Mouse (Mus musculus) cerebellum, adult 2 months (tissue): ENCODE results near the gene Abtb1. TPM values are rescaled to one million over a fixed set of nuclear protein-coding genes. Genes with fewer than 3 reads are reported as not detected.

Source experiments
- DNase-seq, 2 experiments: peaks; one replicate each; pipeline ENCODE4 v3.0.0; 2021
- H3K27ac ChIP-seq: fragments of 200-500 bp; 2 replicates; pipeline ENCODE4 v1.5.1; 2012; ENCODE audit warnings: low read length, control low read depth, inconsistent platforms; ENCODE audit not compliant: insufficient read depth
- H3K27me3 ChIP-seq: fragments of 200-500 bp; 2 replicates; pipeline ENCODE4 v1.6.1; 2012; ENCODE audit warnings: inconsistent platforms, mild to moderate bottlenecking, low read length, moderate library complexity; ENCODE audit not compliant: control insufficient read depth, insufficient read depth
- H3K4me1 ChIP-seq: fragments of 200-500 bp; 2 replicates; pipeline ENCODE4 v1.6.1; 2011; ENCODE audit warnings: low read length; ENCODE audit not compliant: control insufficient read depth, insufficient read depth
- H3K4me3 ChIP-seq: fragments of 200-500 bp; replicated peaks from 2 replicates; pipeline ENCODE3; 2011; ENCODE audit warnings: mild to moderate bottlenecking, low read depth, low read length, control low read depth; ENCODE audit not compliant: insufficient read depth
- CTCF ChIP-seq: fragments of 200-500 bp; IDR thresholded peaks from 2 replicates; pipeline ENCODE4 v1.5.1; 2011; ENCODE audit warnings: low read depth, mild to moderate bottlenecking, control low read depth, low read length, moderate library complexity, borderline replicate concordance; ENCODE audit not compliant: insufficient read depth
- POLR2A ChIP-seq: fragments of 200-500 bp; IDR thresholded peaks from 2 replicates; pipeline ENCODE4 v1.6.1; 2011; ENCODE audit warnings: low read length, control low read depth, borderline replicate concordance; ENCODE audit not compliant: insufficient read depth
- whole genome bisulfite sequencing: fragments of 180-500 bp; shearing (Covaris S2); methylation state at CpG from one replicate; pipeline ENCODE4 v1.1.7; 2018; 5-methylcytosine and 5-hydroxymethylcytosine counted together
- polyA plus RNA-seq: library from polyadenylated mRNA; depleted of rRNA; stranded (reverse); fragments of >200 nt; gene quantifications from 2 replicates; pipeline ENCODE4 v1.2.3, GENCODE M21; 2012

The Abtb1 gene
- polyA plus RNA-seq, 1 experiment = 116 TPM

GRCm38 (mm10) chr6:88803957-88804695, 37.7 kb downstream of the Abtb1 start:
- no peak for TF ChIP-seq POLR2A
- TF ChIP-seq CTCF = peak; percentile 18; the same call in 1 of the 2 replicates
- Histone ChIP-seq H3K27me3 (no peaks in the 10 kb centered on the region), H3K27ac (no peak overlapping the region), H3K4me3 (no peak overlapping the region), H3K4me1 (peaks cover 49% of the 10 kb centered on the region)
- 52% methylated on average over 4 of the region's 4 CpGs for WGBS
- DNase-seq = no peak

- H3K4me3 ChIP-seq = no peak overlapping the region
- peaks cover 48% of the 10 kb centered on the region for H3K4me1 ChIP-seq
- no peak for TF ChIP-seq POLR2A
- no peak for TF ChIP-seq CTCF
- WGBS = 78% methylated on average over 7 of the region's 7 CpGs
- H3K27ac ChIP-seq = no peak overlapping the region
- H3K27me3 ChIP-seq = no peaks in the 10 kb centered on the region
- DNase-seq = no peak
These were observed 38.7 kb downstream of the Abtb1 start for GRCm38 (mm10) chr6:88803051-88803450.

GRCm38 (mm10) chr6:88800735-88801134, 41.0 kb downstream of the Abtb1 start:
- WGBS = 9% methylated on average over 3 of the region's 3 CpGs
- Histone ChIP-seq H3K4me1 (peaks cover 47% of the 10 kb centered on the region), H3K27ac (peak overlapping the region; percentile 54), H3K27me3 (no peaks in the 10 kb centered on the region), H3K4me3 (no peak overlapping the region)
- DNase-seq = peak; percentile 90 to 96
- TF ChIP-seq POLR2A (no peak), CTCF (no peak)

GRCm38 (mm10) chr6:88800191-88800590, 41.6 kb downstream of the Abtb1 start:
- DNase-seq = no peak
- Histone ChIP-seq H3K27me3 (no peaks in the 10 kb centered on the region), H3K4me3 (no peak overlapping the region), H3K27ac (peak overlapping the region; percentile 54), H3K4me1 (peaks cover 47% of the 10 kb centered on the region)
- 39% methylated on average over 7 of the region's 7 CpGs for WGBS
- TF ChIP-seq CTCF (no peak), POLR2A (no peak)

- H3K4me1 ChIP-seq = peaks cover 48% of the 10 kb centered on the region
- H3K27me3 ChIP-seq = no peaks in the 10 kb centered on the region
- 6% methylated on average over 14 of the region's 14 CpGs for WGBS
- peak overlapping the region; percentile 4 for H3K27ac ChIP-seq
- no peak overlapping the region for H3K4me3 ChIP-seq
- no peak for TF ChIP-seq POLR2A
- no peak for TF ChIP-seq CTCF
- peak; percentile 62 to 70 for DNase-seq
These were observed 47.2 kb downstream of the Abtb1 start for GRCm38 (mm10) chr6:88794561-88794971.

- H3K27me3 ChIP-seq = no peaks in the 10 kb centered on the region
- no peak for TF ChIP-seq POLR2A
- TF ChIP-seq CTCF = no peak
- DNase-seq = no peak
- no peak overlapping the region for H3K4me3 ChIP-seq
- peak overlapping the region; percentile 72 for H3K27ac ChIP-seq
- H3K4me1 ChIP-seq = peaks cover 49% of the 10 kb centered on the region
- 63% methylated on average over 13 of the region's 13 CpGs for WGBS
These were observed 47.9 kb downstream of the Abtb1 start for GRCm38 (mm10) chr6:88793872-88794271.

GRCm38 (mm10) chr6:88793243-88793642, 48.5 kb downstream of the Abtb1 start:
- no peak overlapping the region for H3K27ac ChIP-seq
- WGBS = 26% methylated on average over 2 of the region's 2 CpGs

GRCm38 (mm10) chr6:88792147-88792691, 49.6 kb downstream of the Abtb1 start:
- Histone ChIP-seq H3K4me3 (no peak overlapping the region), H3K27me3 (no peaks in the 10 kb centered on the region), H3K27ac (no peak overlapping the region), H3K4me1 (peaks cover 59% of the 10 kb centered on the region)
- DNase-seq = peak in 1 of 2 experiments; percentile 60
- TF ChIP-seq POLR2A (no peak), CTCF (no peak)
- 42% methylated on average over 7 of the region's 7 CpGs for WGBS

More at GRCm38 (mm10) chr6:88793243-88793642, 48.5 kb downstream of the Abtb1 start:
- TF ChIP-seq POLR2A = no peak
- no peak for TF ChIP-seq CTCF
- Histone ChIP-seq H3K4me3 (no peak overlapping the region), H3K4me1 (peaks cover 54% of the 10 kb centered on the region), H3K27me3 (no peaks in the 10 kb centered on the region)
- no peak for DNase-seq
